Mouse (Mus musculus) bone marrow macrophage, adult 2 months (primary cell): Measurements from ENCODE around the gene Robo4. TPM values are rescaled to one million over a fixed set of nuclear protein-coding genes. Genes with fewer than 3 reads are reported as not detected.

Experiments used
- H3K27ac ChIP-seq: 2 replicates; pipeline ENCODE4 v1.5.1; 2012; ENCODE audit warnings: low read depth, low read length; ENCODE audit not compliant: insufficient read depth
- H3K4me1 ChIP-seq: 2 replicates; pipeline ENCODE4 v1.6.1; 2012; ENCODE audit warnings: low read length; ENCODE audit not compliant: control insufficient read depth, insufficient read depth
- H3K4me3 ChIP-seq: 2 replicates; pipeline ENCODE4 v1.5.1; 2012; ENCODE audit warnings: mild to moderate bottlenecking, low read length, moderate library complexity; ENCODE audit not compliant: insufficient read depth
- CTCF ChIP-seq: IDR thresholded peaks from 2 replicates; pipeline ENCODE4 v1.5.1; 2012; ENCODE audit warnings: low read depth, mild to moderate bottlenecking, low read length, moderate library complexity
- POLR2A ChIP-seq: IDR thresholded peaks from 2 replicates; pipeline ENCODE4 v1.6.1; 2012; ENCODE audit warnings: mild to moderate bottlenecking, low read depth, low read length, borderline replicate concordance
- polyA plus RNA-seq: library from polyadenylated mRNA; stranded (reverse); fragments of >200 nt; gene quantifications from 2 replicates; pipeline ENCODE4 v1.2.4, GENCODE M21; 2012; ENCODE audit not compliant: missing spikeins, insufficient read depth, insufficient read length

Robo4 gene
- polyA plus RNA-seq, 1 experiment, result 0.12 TPM

GRCm38 (mm10) chr9:37400585-37400984 lies 1.1 kb upstream of the Robo4 start:
- no peaks in the 10 kb centered on the region for H3K4me1 ChIP-seq
- no peak overlapping the region for H3K27ac ChIP-seq
- H3K4me3 ChIP-seq, result no peak overlapping the region
- TF ChIP-seq POLR2A (no peak), CTCF (no peak)

GRCm38 (mm10) chr9:37402501-37402900 lies 804 bp downstream of the Robo4 start:
- Histone ChIP-seq H3K4me1 (no peaks in the 10 kb centered on the region), H3K27ac (no peak overlapping the region), H3K4me3 (no peak overlapping the region)
- TF ChIP-seq POLR2A, result no peak
- TF ChIP-seq CTCF, result no peak

- Histone ChIP-seq H3K4me1 (no peaks in the 10 kb centered on the region), H3K4me3 (no peak overlapping the region), H3K27ac (no peak overlapping the region)
- TF ChIP-seq POLR2A (no peak), CTCF (no peak)
These were observed 1.3 kb downstream of the Robo4 start for GRCm38 (mm10) chr9:37403011-37403410.

DNA sequence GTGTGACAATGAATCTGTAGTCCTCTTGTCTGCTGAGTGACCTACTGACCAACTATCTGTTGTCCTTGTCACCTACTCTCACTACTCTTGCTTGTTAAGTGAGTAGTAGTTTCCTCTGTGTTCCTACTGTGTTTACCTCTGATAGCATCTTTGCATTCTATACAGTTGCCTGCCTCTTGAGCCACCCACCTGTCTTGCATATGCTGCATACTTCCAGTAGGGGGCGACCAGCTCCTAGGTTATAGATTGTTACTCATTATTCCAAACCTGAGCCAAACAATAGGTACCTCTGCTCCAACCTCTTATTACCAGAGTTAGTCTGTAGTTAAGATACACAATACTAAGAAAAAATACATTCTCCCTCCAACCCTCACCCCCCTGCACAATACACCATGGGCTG lies 4.7 kb downstream of the Robo4 start:
- Histone ChIP-seq H3K27ac (no peak overlapping the region), H3K4me3 (no peak overlapping the region), H3K4me1 (no peaks in the 10 kb centered on the region)
- TF ChIP-seq CTCF (peak; percentile 32; the same call in 1 of the 2 replicates), POLR2A (no peak)

DNA sequence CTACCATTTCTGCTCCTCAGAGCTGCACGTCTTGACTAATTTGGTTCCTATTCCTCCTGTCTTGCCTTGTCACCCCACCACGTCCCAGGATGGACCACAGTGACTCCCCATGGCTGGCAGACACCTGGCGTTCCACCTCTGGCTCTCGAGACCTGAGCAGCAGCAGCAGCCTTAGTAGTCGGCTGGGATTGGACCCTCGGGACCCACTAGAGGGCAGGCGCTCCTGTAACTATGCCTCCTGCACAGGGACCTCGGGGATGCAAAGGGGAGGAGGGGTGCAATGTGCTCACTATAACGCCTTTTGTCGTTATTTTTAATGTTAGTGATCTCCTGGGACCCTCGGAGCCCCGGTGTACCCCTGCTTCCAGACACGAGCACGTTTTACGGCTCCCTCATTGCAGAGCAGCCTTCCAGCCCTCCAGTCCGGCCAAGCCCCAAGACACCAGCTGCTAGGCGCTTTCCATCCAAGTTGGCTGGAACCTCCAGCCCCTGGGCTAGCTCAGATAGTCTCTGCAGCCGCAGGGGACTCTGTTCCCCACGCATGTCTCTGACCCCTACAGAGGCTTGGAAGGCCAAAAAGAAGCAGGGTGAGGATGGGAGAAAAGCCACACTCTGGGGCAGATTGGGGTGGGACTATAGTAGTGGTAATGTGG lies 6.3 kb downstream of the Robo4 start:
- Histone ChIP-seq H3K4me1 (no peaks in the 10 kb centered on the region), H3K4me3 (no peak overlapping the region), H3K27ac (no peak overlapping the region)
- TF ChIP-seq CTCF (no peak), POLR2A (no peak)

DNA sequence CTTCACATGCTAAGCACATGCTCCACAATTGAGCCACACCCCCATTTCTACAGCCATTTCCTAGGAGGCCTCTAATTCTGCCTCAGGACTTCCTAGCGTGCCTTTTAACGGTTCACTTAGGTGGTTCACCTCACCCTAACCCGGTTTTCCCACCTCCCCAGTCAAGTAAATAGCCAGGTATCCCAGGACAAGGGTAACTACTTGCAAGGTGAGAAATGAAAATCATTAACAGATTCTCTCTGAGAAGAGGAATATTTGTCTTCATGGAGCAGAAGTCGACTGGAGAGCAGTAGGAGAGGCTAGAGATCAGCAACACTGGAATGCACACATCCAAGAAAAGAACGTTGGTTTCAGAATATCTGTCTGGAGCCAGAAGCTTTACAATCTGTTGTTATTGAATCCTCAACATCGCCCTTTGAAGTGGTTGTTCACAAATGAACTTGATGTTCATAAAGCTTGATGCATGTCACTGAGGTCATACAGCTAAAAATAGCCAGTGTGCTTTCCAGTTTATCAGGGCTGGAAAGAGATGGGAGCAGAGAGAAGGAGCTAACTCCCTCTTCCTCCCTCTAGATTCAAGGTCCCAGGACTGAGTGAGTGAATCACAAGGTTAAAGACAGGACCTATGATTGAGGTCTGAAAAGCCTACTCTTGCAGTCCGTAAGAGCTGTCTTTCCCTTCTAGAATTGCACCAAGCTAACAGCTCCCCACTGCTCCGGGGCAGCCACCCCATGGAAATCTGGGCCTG lies 8.2 kb downstream of the Robo4 start:
- no peaks in the 10 kb centered on the region for H3K4me1 ChIP-seq
- TF ChIP-seq CTCF, result no peak
- no peak for TF ChIP-seq POLR2A
- no peak overlapping the region for H3K4me3 ChIP-seq
- H3K27ac ChIP-seq, result no peak overlapping the region

DNA sequence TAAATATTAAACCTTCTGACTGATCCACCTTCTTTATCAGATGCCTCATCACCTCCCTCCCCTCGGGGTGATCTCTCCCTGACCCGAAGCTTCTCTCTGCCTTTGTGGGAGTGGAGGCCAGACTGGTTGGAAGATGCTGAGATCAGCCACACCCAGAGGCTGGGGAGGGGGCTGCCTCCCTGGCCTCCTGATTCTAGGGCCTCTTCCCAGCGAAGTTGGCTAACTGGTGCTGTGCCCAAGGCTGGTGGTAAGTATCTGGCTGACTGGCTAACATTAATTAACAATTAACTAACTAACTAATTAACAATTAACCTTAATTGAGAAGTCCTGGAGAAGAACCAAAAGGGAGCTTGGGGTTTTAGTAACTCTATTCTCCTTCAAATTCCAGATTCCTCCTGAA lies 11.3 kb downstream of the Robo4 start:
- no peaks in the 10 kb centered on the region for H3K4me1 ChIP-seq
- no peak overlapping the region for H3K27ac ChIP-seq
- no peak for TF ChIP-seq POLR2A
- TF ChIP-seq CTCF, result no peak
- H3K4me3 ChIP-seq, result no peak overlapping the region

GRCm38 (mm10) chr9:37414666-37415065 lies 13.0 kb downstream of the Robo4 start:
- no peak for TF ChIP-seq POLR2A
- no peak for TF ChIP-seq CTCF
- H3K27ac ChIP-seq, result no peak overlapping the region
- no peak overlapping the region for H3K4me3 ChIP-seq
- no peaks in the 10 kb centered on the region for H3K4me1 ChIP-seq

GRCm38 (mm10) chr9:37418791-37419190 lies 17.1 kb downstream of the Robo4 start:
- Histone ChIP-seq H3K4me3 (no peak overlapping the region), H3K27ac (no peak overlapping the region), H3K4me1 (no peaks in the 10 kb centered on the region)
- TF ChIP-seq POLR2A (no peak), CTCF (no peak)

GRCm38 (mm10) chr9:37420676-37421075 lies 19.0 kb downstream of the Robo4 start:
- peak; percentile 16; the same call in 1 of the 2 replicates for TF ChIP-seq CTCF
- no peak for TF ChIP-seq POLR2A
- Histone ChIP-seq H3K4me1 (no peaks in the 10 kb centered on the region), H3K4me3 (peak overlapping the region; percentile 44), H3K27ac (no peak overlapping the region)
